In genomic region chr16:21793875-21794696, GRCm38 (mm10) we compare ENCODE assay signal across 7 mouse cellular contexts. TPM values are rescaled to one million over a fixed set of nuclear protein-coding genes. Genes with fewer than 3 reads are reported as not detected.
DNase-seq lines count a peak whose midpoint lies in the region; ATAC-seq lines count a peak whose summit lies in the region.

Map3k13 (plus strand) TSS chr16:21794346.

- peak within 1 kb of the TSS; percentile 78 for H3K9ac ChIP-seq in intestine, embryonic 16.5 days (ENCODE audit: low read depth, low read length)
- peak within 1 kb of the TSS; percentile 80 for H3K9ac ChIP-seq in midbrain, embryonic 11.5 days (ENCODE audit: low read length)

- peak within 1 kb of the TSS; percentile 78 for H3K27ac ChIP-seq in intestine, embryonic 16.5 days (ENCODE audit: low read length)
- H3K27ac ChIP-seq in midbrain, embryonic 11.5 days (ENCODE audit: low read depth, low read length), result peak within 1 kb of the TSS; percentile 83

- no peaks in the 10 kb centered on the region for H3K27me3 ChIP-seq in intestine, embryonic 16.5 days (replicated peaks; ENCODE audit: control insufficient read depth, insufficient read depth, low read length)
- no peaks in the 10 kb centered on the region for H3K27me3 ChIP-seq in midbrain, embryonic 11.5 days (ENCODE audit: control insufficient read depth, insufficient read depth, low read length)

- intact Hi-C loops in gastrocnemius, postnatal 36 days (cut with DNase I), result no loop called here
- intact Hi-C loops in left cerebral cortex, postnatal 36 days (cut with DNase I), result no loop called here

- 2% methylated on average over 47 of the region's 47 CpGs for WGBS in intestine, embryonic 16.5 days
- 2% methylated on average over 47 of the region's 47 CpGs for WGBS in midbrain, embryonic 11.5 days

- peak; percentile 97 for ATAC-seq in intestine, embryonic 16.5 days
- ATAC-seq in midbrain, embryonic 11.5 days (ENCODE audit: low FRiP score), result peak; percentile 99

- peak; percentile 92 to 95 for DNase-seq in adrenal gland, adult 18-20 months (ENCODE audit: low spot score in 2 of 2)
- peak; percentile 97 for DNase-seq in embryo, embryonic 11 days
- peak; percentile 90 to 94 for DNase-seq in gastrocnemius, postnatal 36 days
- DNase-seq in left cerebral cortex, postnatal 36 days (ENCODE audit: low spot score in 2 of 2), result peak; percentile 95
- peak; percentile 100 for DNase-seq in midbrain, embryonic 11.5 days (ENCODE audit: low spot score, missing footprints)
- DNase-seq in skeletal muscle tissue, adult 2 months (ENCODE audit: low read depth, low spot score), result peak; percentile 93

- H3K4me3 ChIP-seq in intestine, embryonic 16.5 days (ENCODE audit: low read length), result peak within 1 kb of the TSS; percentile 66
- H3K4me3 ChIP-seq in midbrain, embryonic 11.5 days (ENCODE audit: low read depth, low read length), result peak within 1 kb of the TSS; percentile 69

- peaks cover 7% of the 10 kb centered on the region; the same call in 1 of the 2 replicates for H3K4me1 ChIP-seq in intestine, embryonic 16.5 days (ENCODE audit: control insufficient read depth, insufficient read depth, low read length)
- H3K4me1 ChIP-seq in midbrain, embryonic 11.5 days (ENCODE audit: control insufficient read depth, insufficient read depth, low read length), result peaks cover 9% of the 10 kb centered on the region

- no peaks in the 10 kb centered on the region for H3K9me3 ChIP-seq in intestine, embryonic 16.5 days (ENCODE audit: control insufficient read depth, low read length)
- H3K9me3 ChIP-seq in midbrain, embryonic 11.5 days (ENCODE audit: control insufficient read depth, low read length), result no peaks in the 10 kb centered on the region; the same call in 1 of the 2 replicates

- H3K4me2 ChIP-seq in intestine, embryonic 16.5 days (ENCODE audit: low read depth, low read length), result peak within 1 kb of the TSS; percentile 67
- peak within 1 kb of the TSS; percentile 88 for H3K4me2 ChIP-seq in midbrain, embryonic 11.5 days

- H3K36me3 ChIP-seq in intestine, embryonic 16.5 days (ENCODE audit: control insufficient read depth, insufficient read depth, low read length), result no peaks in the 10 kb centered on the region
- no peaks in the 10 kb centered on the region for H3K36me3 ChIP-seq in midbrain, embryonic 11.5 days (ENCODE audit: control insufficient read depth, insufficient read depth, low read length)

RNA-seq across cellular contexts. Expression of gene Map3k13, which starts in this region (rescaled TPM):
- under 1 TPM; 0.70 to 0.77 TPM for total RNA-seq in adrenal gland, adult 18-20 months (2021)
- under 1 TPM; 0.41 to 0.42 TPM for total RNA-seq in gastrocnemius, postnatal 36 days (2021)
- polyA plus RNA-seq in intestine, embryonic 16.5 days (2015; fragmentation: Nextera tagmentation; extraction: Ambion mirVana), result 2.2 and 2.8 TPM in 2 replicates
- total RNA-seq in left cerebral cortex, postnatal 36 days (2021), result 10 to 100 TPM; 13.6 to 16.8 TPM
- 5.1 and 7.0 TPM in 2 replicates for polyA plus RNA-seq in midbrain, embryonic 11.5 days (2014; fragmentation: Nextera tagmentation; extraction: Ambion mirVana)

Comparison
In these comparisons a context has a peak if more than half of its experiments do, and no peak if none do; other contexts are left out.
1. Peak in every context shown above with its lines: DNase-seq, ATAC-seq, H3K4me3 ChIP-seq and H3K27ac ChIP-seq.
2. RNA of gene Map3k13 (total RNA-seq): 13.6 to 16.8 TPM in left cerebral cortex, postnatal 36 days; 0.70 to 0.77 TPM in adrenal gland, adult 18-20 months and 0.41 to 0.42 TPM in gastrocnemius, postnatal 36 days; every median in the first group is over 4 times any median in the second.
3. Peak in DNase-seq in adrenal gland, adult 18-20 months; RNA of the gene not detected or under 1 TPM.
4. Peak in DNase-seq in gastrocnemius, postnatal 36 days; RNA of the gene not detected or under 1 TPM.